Mouse (Mus musculus) testis, adult 2 months (tissue): ENCODE data around the gene Lst1.

ENCODE experiments used
- CTCF ChIP-seq: fragments of 200-500 bp; IDR thresholded peaks from 2 replicates; pipeline ENCODE4 v1.5.1; 2012; ENCODE audit warnings: low read depth, mild to moderate bottlenecking, inconsistent platforms, low read length, moderate library complexity; ENCODE audit not compliant: control insufficient read depth, insufficient read depth, insufficient replicate concordance
- POLR2A ChIP-seq: fragments of 200-500 bp; IDR thresholded peaks from 2 replicates; pipeline ENCODE4 v1.6.1; 2012; ENCODE audit warnings: low read depth, mild to moderate bottlenecking, inconsistent platforms, low read length, moderate library complexity; ENCODE audit not compliant: control insufficient read depth

GRCm38 (mm10) chr17:35196321-35196641 lies 8.0 kb upstream of the Lst1 start:
- TF ChIP-seq CTCF (no peak), POLR2A (no peak)
